Mouse (Mus musculus) thymus, adult 2 months (tissue): ENCODE measurements around the gene Dbr1.

Experiments
- CTCF ChIP-seq: fragments of 200-500 bp; IDR thresholded peaks from 2 replicates; pipeline ENCODE4 v1.5.1; 2012; ENCODE audit warnings: mild to moderate bottlenecking, control low read depth, low read length, moderate library complexity, borderline replicate concordance; ENCODE audit not compliant: control insufficient read depth, poor library complexity, insufficient read depth; ENCODE audit errors: extremely low read depth
- POLR2A ChIP-seq: fragments of 200-500 bp; IDR thresholded peaks from 2 replicates; pipeline ENCODE4 v1.6.1; 2012; ENCODE audit warnings: mild to moderate bottlenecking, low read length, control low read depth, moderate library complexity; ENCODE audit not compliant: control insufficient read depth, poor library complexity, insufficient read depth; ENCODE audit errors: extremely low read depth

DNA sequence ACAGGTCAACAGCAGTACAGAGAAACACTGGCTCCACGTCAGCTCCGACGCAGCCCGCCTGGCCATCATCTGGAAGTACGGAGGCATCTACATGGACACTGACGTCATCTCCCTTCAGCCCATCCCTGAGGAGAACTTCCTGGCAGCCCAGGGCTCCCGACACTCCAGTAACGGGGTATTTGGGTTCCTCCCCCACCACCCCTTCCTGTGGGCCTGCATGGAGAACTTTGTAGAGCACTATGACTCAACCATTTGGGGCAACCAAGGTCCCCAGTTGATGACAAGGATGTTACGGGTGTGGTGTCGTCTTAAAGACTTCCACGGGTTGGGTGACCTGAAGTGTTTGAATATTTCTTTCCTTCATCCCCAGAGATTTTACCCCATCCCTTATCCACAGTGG lies 44.6 kb downstream of the Dbr1 start:
- no peak for TF ChIP-seq POLR2A
- TF ChIP-seq CTCF: no peak
